In the genomic region with DNA sequence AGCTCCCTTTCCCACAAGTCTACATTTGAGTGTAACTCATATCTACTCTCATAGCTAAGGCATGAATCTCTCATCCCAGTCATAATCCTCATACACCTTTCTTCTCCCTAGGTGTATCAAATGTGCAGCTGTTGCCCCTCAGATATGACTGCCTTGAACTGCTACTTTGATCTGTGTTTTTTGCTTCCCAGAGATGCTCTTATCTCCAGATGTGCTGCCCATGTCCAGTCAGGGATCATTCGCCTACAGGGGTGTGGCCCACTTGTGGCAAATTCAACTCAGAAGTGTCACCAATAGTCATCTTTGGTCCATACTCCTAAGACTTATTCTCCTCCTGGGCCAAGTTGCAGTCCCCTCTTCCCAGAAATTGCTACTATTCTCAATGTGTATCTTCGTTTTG, we compare ENCODE assay signal across 8 mouse cellular contexts. TPM values are rescaled to one million over a fixed set of nuclear protein-coding genes. Genes with fewer than 3 reads are reported as not detected.
DNase-seq lines count a peak whose midpoint lies in the region; ATAC-seq and TF ChIP-seq lines count a peak whose summit lies in the region.

No protein-coding gene starts in this region.

- no peaks in the 10 kb centered on the region for H3K36me3 ChIP-seq in testis, adult 2 months (ENCODE audit: control insufficient read depth, insufficient read depth, low read length)
- H3K36me3 ChIP-seq in forebrain, embryonic 12.5 days (replicated peaks) = peaks cover 61% of the 10 kb centered on the region
- peaks cover 4% of the 10 kb centered on the region; the same call in 1 of the 2 replicates for H3K36me3 ChIP-seq in liver, adult 2 months (ENCODE audit: control insufficient read depth, insufficient read depth, low read length)
- no peaks in the 10 kb centered on the region for H3K36me3 ChIP-seq in stomach, postnatal 0 days (ENCODE audit: control insufficient read depth, insufficient read depth, low read length)

- peak overlapping the region; percentile 70 for H3K9ac ChIP-seq in forebrain, embryonic 12.5 days
- peak overlapping the region; percentile 66 for H3K9ac ChIP-seq in liver, adult 2 months (ENCODE audit: low read depth, low read length)
- H3K9ac ChIP-seq in stomach, postnatal 0 days (ENCODE audit: low read length) = peak overlapping the region; percentile 76

- no peak for TF ChIP-seq CTCF in testis, adult 2 months (IDR thresholded peaks at IDR 0.05; ENCODE audit: control insufficient read depth, insufficient read depth, insufficient replicate concordance, low read depth, low read length)
- TF ChIP-seq CTCF in liver, adult 2 months (IDR thresholded peaks at IDR 0.05; ENCODE audit: low read depth, low read length) = no peak
- TF ChIP-seq CTCF in stomach, postnatal 0 days (IDR thresholded peaks at IDR 0.05; ENCODE audit: low read depth) = no peak

- TF ChIP-seq POLR2A in testis, adult 2 months (IDR thresholded peaks at IDR 0.05; ENCODE audit: control insufficient read depth, low read depth, low read length) = no peak
- no peak for TF ChIP-seq POLR2A in liver, adult 2 months (IDR thresholded peaks at IDR 0.05; ENCODE audit: extremely low read depth, insufficient read depth, low read length)

- no peaks in the 10 kb centered on the region; the same call in 1 of the 2 replicates for H3K4me1 ChIP-seq in testis, adult 2 months (ENCODE audit: control insufficient read depth, insufficient read depth, low read length)
- peaks cover 6% of the 10 kb centered on the region for H3K4me1 ChIP-seq in forebrain, embryonic 12.5 days
- H3K4me1 ChIP-seq in liver, adult 2 months (ENCODE audit: control insufficient read depth, insufficient read depth, low read length) = peaks cover 3% of the 10 kb centered on the region
- no peaks in the 10 kb centered on the region; the same call in 1 of the 2 replicates for H3K4me1 ChIP-seq in stomach, postnatal 0 days (replicated peaks; ENCODE audit: control insufficient read depth, insufficient read depth)

- no peak overlapping the region for H3K27ac ChIP-seq in testis, adult 2 months (ENCODE audit: control insufficient read depth, insufficient read depth, low read depth, low read length)
- no peak overlapping the region for H3K27ac ChIP-seq in forebrain, embryonic 12.5 days
- H3K27ac ChIP-seq in liver, adult 2 months (replicated peaks; ENCODE audit: insufficient read depth, low read depth, low read length) = no peak overlapping the region
- H3K27ac ChIP-seq in stomach, postnatal 0 days (replicated peaks) = no peak overlapping the region

- no peaks in the 10 kb centered on the region for H3K27me3 ChIP-seq in testis, adult 2 months (ENCODE audit: control insufficient read depth, insufficient read depth, low read length)
- H3K27me3 ChIP-seq in forebrain, embryonic 12.5 days = no peaks in the 10 kb centered on the region
- H3K27me3 ChIP-seq in liver, adult 2 months (ENCODE audit: control insufficient read depth, insufficient read depth, low read length) = no peaks in the 10 kb centered on the region
- H3K27me3 ChIP-seq in stomach, postnatal 0 days (ENCODE audit: control insufficient read depth, insufficient read depth, low read length) = no peaks in the 10 kb centered on the region

- 27% methylated on average over 2 of the region's 2 CpGs for WGBS in forebrain, embryonic 12.5 days
- WGBS in liver, adult 2 months = 18% methylated on average over 2 of the region's 2 CpGs
- WGBS in stomach, postnatal 0 days = 25% methylated on average over 2 of the region's 2 CpGs

- peak; percentile 3; the same call in 1 of the 2 replicates for ATAC-seq in forebrain, embryonic 12.5 days (ENCODE audit: low FRiP score)
- ATAC-seq in stomach, postnatal 0 days (ENCODE audit: low FRiP score, low TSS enrichment) = no peak

- no peak for DNase-seq in testis, postnatal 10 days (ENCODE audit: low spot score)
- DNase-seq in liver, adult 2 months (ENCODE audit: extremely low read depth, low read depth, low spot score) = peak; percentile 9
- DNase-seq in stomach, postnatal 0 days (ENCODE audit: low spot score) = no peak
- no peak for DNase-seq in right cerebral cortex, postnatal 14 days
- DNase-seq in cerebellum, postnatal 10 days = no peak
- DNase-seq in right cerebral cortex, adult 2 months (ENCODE audit: low spot score in 2 of 2) = no peak

- peak overlapping the region; percentile 63 for H3K4me2 ChIP-seq in forebrain, embryonic 12.5 days
- peak overlapping the region; percentile 73 for H3K4me2 ChIP-seq in stomach, postnatal 0 days (replicated peaks; ENCODE audit: low read depth)

- peak overlapping the region; percentile 88 for H3K4me3 ChIP-seq in testis, adult 2 months (ENCODE audit: control insufficient read depth, low read depth, low read length)
- H3K4me3 ChIP-seq in forebrain, embryonic 12.5 days (replicated peaks) = peak overlapping the region; percentile 65
- peak overlapping the region; percentile 66 for H3K4me3 ChIP-seq in liver, adult 2 months (ENCODE audit: insufficient read depth, low read depth, low read length)
- peak overlapping the region; percentile 74 for H3K4me3 ChIP-seq in stomach, postnatal 0 days (ENCODE audit: low read depth, low read length)

- no peaks in the 10 kb centered on the region for H3K9me3 ChIP-seq in forebrain, embryonic 12.5 days
- no peaks in the 10 kb centered on the region for H3K9me3 ChIP-seq in stomach, postnatal 0 days (ENCODE audit: control insufficient read depth, low read length)

- TF ChIP-seq EP300 in stomach, postnatal 0 days (optimal IDR thresholded peaks at IDR 0.05) = no peak

- no peaks in the 10 kb centered on the region for H3K79me2 ChIP-seq in liver, adult 2 months (ENCODE audit: control insufficient read depth, insufficient read depth, low read length)

RNA-seq across cellular contexts. Expression of a gene that starts 0.7 kb away (rescaled TPM):
- 2.5 and 2.8 TPM in 2 replicates for polyA plus RNA-seq in testis, adult 2 months (2012; rRNA removed)
- polyA plus RNA-seq in forebrain, embryonic 12.5 days (2016; fragmentation: Nextera tagmentation; extraction: Ambion mirVana) = 15.8 and 19.0 TPM in 2 replicates
- total RNA-seq in liver, adult 2 months (2014; rRNA removed) = 3.1 TPM in 2 replicates
- 1.0 and 1.5 TPM in 2 replicates for polyA plus RNA-seq in liver, adult 2 months (2012; rRNA removed)
- polyA plus RNA-seq in stomach, postnatal 0 days (2015; fragmentation: Nextera tagmentation; extraction: Ambion mirVana) = 2.1 and 2.9 TPM in 2 replicates

RNA-seq across cellular contexts. Expression of a gene that starts 0.8 kb away (rescaled TPM):
- polyA plus RNA-seq in testis, adult 2 months (2012; rRNA removed) = 9.5 and 11.3 TPM in 2 replicates
- 137 and 140 TPM in 2 replicates for polyA plus RNA-seq in forebrain, embryonic 12.5 days (2016; fragmentation: Nextera tagmentation; extraction: Ambion mirVana)
- 1.3 and 3.2 TPM in 2 replicates for total RNA-seq in liver, adult 2 months (2014; rRNA removed)
- 1.4 and 1.6 TPM in 2 replicates for polyA plus RNA-seq in liver, adult 2 months (2012; rRNA removed)
- 29.0 and 32.6 TPM in 2 replicates for polyA plus RNA-seq in stomach, postnatal 0 days (2015; fragmentation: Nextera tagmentation; extraction: Ambion mirVana)

RNA-seq across cellular contexts. Expression of a gene that starts 46.6 kb away (rescaled TPM):
- polyA plus RNA-seq in testis, adult 2 months (2012; rRNA removed) = 0.08 and 0.12 TPM in 2 replicates
- polyA plus RNA-seq in forebrain, embryonic 12.5 days (2016; fragmentation: Nextera tagmentation; extraction: Ambion mirVana) = 1.7 and 1.9 TPM in 2 replicates
- total RNA-seq in liver, adult 2 months (2014; rRNA removed) = 0.09 TPM in 1 of 2 replicates, not detected in the other
- 0.05 TPM in 1 of 2 replicates, not detected in the other for polyA plus RNA-seq in liver, adult 2 months (2012; rRNA removed)
- polyA plus RNA-seq in stomach, postnatal 0 days (2015; fragmentation: Nextera tagmentation; extraction: Ambion mirVana) = 1.1 and 1.2 TPM in 2 replicates
